Mouse (Mus musculus) heart, postnatal 0 days (tissue): ENCODE data around the gene Papss2.

Source experiments
- CTCF ChIP-seq: IDR thresholded peaks from 2 replicates; pipeline ENCODE4 v1.5.1; 2016; ENCODE audit warnings: antibody characterized with exemption, control low read depth, low read depth
- EP300 ChIP-seq: IDR thresholded peaks from 2 replicates; pipeline ENCODE4 v1.6.1; 2016; ENCODE audit warnings: antibody characterized with exemption, low read depth

GRCm38 (mm10) chr19:32567447-32567846 lies 28.1 kb upstream of the Papss2 start:
- TF ChIP-seq CTCF (no peak), EP300 (no peak)
